Mouse (Mus musculus): ENCODE measurements at regions not wholly inside any gene's neighbourhood (a gene's known extent, or its start where the extent isn't known, plus 50 kb on each side); places are given as distances from the start of the nearest gene placed in this dataset.

GRCm38 (mm10) chr8:42442786-42443185, 698.5 kb downstream of the Triml1 start:
- H3K4me1 ChIP-seq (ENCODE audit: control insufficient read depth, insufficient read depth, low read length), result no peaks in the 10 kb centered on the region
- no peak overlapping the region for H3K27ac ChIP-seq (ENCODE audit: insufficient read depth, low read depth, low read length)
- TF ChIP-seq CTCF (IDR thresholded peaks at IDR 0.05; ENCODE audit: insufficient read depth, low read depth, low read length), result no peak
- TF ChIP-seq POLR2A (IDR thresholded peaks at IDR 0.05; ENCODE audit: insufficient read depth, low read depth, low read length), result no peak
- H3K4me3 ChIP-seq (ENCODE audit: insufficient read depth, low read depth, low read length), result no peak overlapping the region

GRCm38 (mm10) chr8:42402632-42403031, 738.7 kb downstream of the Triml1 start:
- WGBS, result 60% methylated on average over 2 of the region's 2 CpGs
- no peaks in the 10 kb centered on the region for H3K4me1 ChIP-seq (ENCODE audit: control insufficient read depth, insufficient read depth, low read length)

GRCm38 (mm10) chr8:42396886-42397285, 744.4 kb downstream of the Triml1 start:
- Histone ChIP-seq H3K27ac (ENCODE audit: insufficient read depth, low read depth, low read length) (no peak overlapping the region), H3K4me1 (ENCODE audit: control insufficient read depth, insufficient read depth, low read length) (no peaks in the 10 kb centered on the region), H3K4me3 (ENCODE audit: insufficient read depth, low read depth, low read length) (no peak overlapping the region)
- WGBS, result 90% methylated on average over 3 of the region's 3 CpGs
- TF ChIP-seq POLR2A (IDR thresholded peaks at IDR 0.05; ENCODE audit: insufficient read depth, low read depth, low read length) (no peak), CTCF (IDR thresholded peaks at IDR 0.05; ENCODE audit: insufficient read depth, low read depth, low read length) (no peak)

More at GRCm38 (mm10) chr8:42402632-42403031, 738.7 kb downstream of the Triml1 start:
- TF ChIP-seq CTCF (IDR thresholded peaks at IDR 0.05; ENCODE audit: insufficient read depth, low read depth, low read length), result no peak
- Histone ChIP-seq H3K27ac (ENCODE audit: insufficient read depth, low read depth, low read length) (no peak overlapping the region), H3K4me3 (ENCODE audit: insufficient read depth, low read depth, low read length) (no peak overlapping the region)

DNA sequence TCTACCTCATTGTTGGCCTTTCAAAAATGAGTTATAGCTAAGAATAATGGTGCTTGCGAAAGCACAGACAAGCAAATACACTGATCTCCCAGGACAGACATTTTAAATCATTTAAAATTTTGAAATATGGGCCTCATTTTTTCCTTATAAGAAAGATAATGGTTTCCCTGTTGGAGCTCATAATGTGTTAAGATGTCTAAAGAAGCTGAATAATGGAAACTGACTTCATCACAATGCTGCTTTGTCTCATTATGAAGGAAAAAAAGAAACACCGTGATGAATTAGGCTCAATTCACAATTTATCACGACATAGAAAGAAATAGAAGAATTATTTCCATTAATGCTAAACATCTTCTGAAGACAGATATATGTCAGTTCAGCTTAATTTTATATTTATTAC, 752.5 kb downstream of the Triml1 start:
- Histone ChIP-seq H3K27ac (ENCODE audit: insufficient read depth, low read depth, low read length) (no peak overlapping the region), H3K4me3 (ENCODE audit: insufficient read depth, low read depth, low read length) (no peak overlapping the region), H3K4me1 (ENCODE audit: control insufficient read depth, insufficient read depth, low read length) (no peaks in the 10 kb centered on the region)
- TF ChIP-seq POLR2A (IDR thresholded peaks at IDR 0.05; ENCODE audit: insufficient read depth, low read depth, low read length) (no peak), CTCF (IDR thresholded peaks at IDR 0.05; ENCODE audit: insufficient read depth, low read depth, low read length) (no peak)
- 78% methylated on average over 3 of the region's 3 CpGs for WGBS

DNA sequence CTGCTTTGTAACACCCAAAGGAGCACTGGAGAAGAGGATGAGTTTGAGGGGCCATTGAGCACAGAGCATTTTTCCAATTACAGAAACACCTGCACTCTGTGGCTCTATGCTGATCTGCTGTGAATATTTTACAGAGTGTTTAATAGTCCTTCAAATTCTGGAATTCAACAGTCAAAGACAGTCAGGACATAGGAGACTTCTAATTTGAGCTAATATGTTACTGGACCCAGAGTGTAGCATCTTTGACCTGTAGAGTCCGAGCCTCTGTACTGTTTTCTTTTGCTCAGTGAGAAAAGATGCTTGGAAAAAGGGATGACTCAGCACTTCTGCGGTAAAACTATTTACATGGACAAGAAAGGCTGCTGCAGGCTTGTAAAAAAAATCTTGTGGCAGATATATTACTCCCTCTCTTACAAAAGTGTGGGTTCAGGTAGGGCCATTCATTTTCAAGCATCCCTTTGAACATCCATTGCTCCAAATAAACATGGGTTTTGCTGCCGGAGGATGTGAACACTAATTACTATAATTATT, 793.1 kb downstream of the Triml1 start:
- H3K27ac ChIP-seq (ENCODE audit: insufficient read depth, low read depth, low read length), result no peak overlapping the region
- no peak overlapping the region for H3K4me3 ChIP-seq (ENCODE audit: insufficient read depth, low read depth, low read length)
- H3K4me1 ChIP-seq (ENCODE audit: control insufficient read depth, insufficient read depth, low read length), result no peaks in the 10 kb centered on the region
- 25% methylated on average over 3 of the region's 3 CpGs for WGBS
- TF ChIP-seq CTCF (IDR thresholded peaks at IDR 0.05; ENCODE audit: insufficient read depth, low read depth, low read length) (no peak), POLR2A (IDR thresholded peaks at IDR 0.05; ENCODE audit: insufficient read depth, low read depth, low read length) (no peak)

DNA sequence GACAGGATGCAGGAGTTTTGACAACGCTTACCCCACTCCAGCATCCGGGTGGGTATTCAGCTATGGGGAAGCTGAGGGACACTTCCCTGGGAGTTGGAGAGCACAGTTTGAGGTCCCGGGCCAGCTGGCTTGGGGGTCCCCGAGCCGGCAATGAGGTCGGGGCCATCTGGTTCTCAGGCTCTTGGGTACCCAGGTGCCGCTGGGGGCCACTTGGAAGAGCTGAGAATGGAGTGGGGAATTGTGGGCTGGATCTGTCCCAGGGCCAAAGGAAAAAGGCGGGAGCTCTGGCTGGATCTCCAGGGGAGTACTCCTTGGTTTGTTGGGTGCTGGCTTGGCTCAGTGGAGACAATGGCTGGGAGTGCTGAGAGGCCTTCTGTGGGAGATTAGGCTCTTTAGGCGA, 806.6 kb downstream of the Triml1 start:
- Histone ChIP-seq H3K27ac (ENCODE audit: insufficient read depth, low read depth, low read length) (no peak overlapping the region), H3K4me3 (ENCODE audit: insufficient read depth, low read depth, low read length) (no peak overlapping the region), H3K4me1 (ENCODE audit: control insufficient read depth, insufficient read depth, low read length) (no peaks in the 10 kb centered on the region)
- 94% methylated on average over 9 of the region's 9 CpGs for WGBS
- TF ChIP-seq CTCF (IDR thresholded peaks at IDR 0.05; ENCODE audit: insufficient read depth, low read depth, low read length) (no peak), POLR2A (IDR thresholded peaks at IDR 0.05; ENCODE audit: insufficient read depth, low read depth, low read length) (no peak)

DNA sequence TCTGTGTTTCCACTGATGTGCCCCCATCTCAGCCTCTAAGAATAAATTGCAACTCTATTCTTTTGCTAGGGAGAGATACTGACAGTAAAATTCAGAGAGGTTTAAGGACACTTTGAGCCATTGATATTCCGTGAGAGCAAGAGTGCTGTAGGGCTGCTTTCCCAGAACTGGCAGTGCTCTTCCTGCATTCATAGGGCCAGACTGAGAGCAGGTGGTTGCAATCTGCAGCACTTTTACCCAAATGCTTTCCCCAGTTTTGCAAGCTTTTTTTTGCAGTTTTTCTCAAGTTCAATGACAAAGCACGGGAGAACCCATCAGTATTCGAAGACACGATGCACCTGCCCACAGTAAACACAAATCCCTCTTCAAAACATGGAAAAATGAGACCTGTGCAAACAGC, 816.6 kb downstream of the Triml1 start:
- WGBS, result 58% methylated on average over 4 of the region's 4 CpGs
- TF ChIP-seq POLR2A (IDR thresholded peaks at IDR 0.05; ENCODE audit: insufficient read depth, low read depth, low read length) (no peak), CTCF (IDR thresholded peaks at IDR 0.05; ENCODE audit: insufficient read depth, low read depth, low read length) (no peak)
- no peak overlapping the region for H3K4me3 ChIP-seq (ENCODE audit: insufficient read depth, low read depth, low read length)
- H3K27ac ChIP-seq (ENCODE audit: insufficient read depth, low read depth, low read length), result no peak overlapping the region
- H3K4me1 ChIP-seq (ENCODE audit: control insufficient read depth, insufficient read depth, low read length), result no peaks in the 10 kb centered on the region

DNA sequence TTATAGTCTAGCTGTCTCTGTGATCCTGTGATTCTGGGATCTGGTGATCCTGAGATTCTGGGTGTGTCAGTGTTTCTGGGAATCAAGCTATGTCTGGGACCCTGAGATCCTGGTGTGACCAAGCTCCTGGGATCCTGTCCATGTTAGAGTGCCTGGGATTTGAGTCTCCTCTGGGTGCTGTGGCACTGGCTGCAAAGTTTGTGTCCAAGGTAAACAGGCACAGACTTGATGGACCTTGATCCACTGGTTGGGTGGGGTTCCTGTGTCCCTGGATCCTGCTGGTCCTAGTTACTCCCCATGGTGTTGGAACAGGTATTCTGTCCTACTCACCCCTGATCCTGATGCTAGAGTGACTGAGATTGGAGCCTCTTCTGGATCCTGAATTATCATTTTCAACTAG, 818.4 kb downstream of the Triml1 start:
- Histone ChIP-seq H3K4me1 (ENCODE audit: control insufficient read depth, insufficient read depth, low read length) (no peaks in the 10 kb centered on the region), H3K4me3 (ENCODE audit: insufficient read depth, low read depth, low read length) (no peak overlapping the region), H3K27ac (ENCODE audit: insufficient read depth, low read depth, low read length) (no peak overlapping the region)
- TF ChIP-seq POLR2A (IDR thresholded peaks at IDR 0.05; ENCODE audit: insufficient read depth, low read depth, low read length) (no peak), CTCF (IDR thresholded peaks at IDR 0.05; ENCODE audit: insufficient read depth, low read depth, low read length) (no peak)

GRCm38 (mm10) chr8:42311060-42311459, 830.2 kb downstream of the Triml1 start:
- TF ChIP-seq CTCF (IDR thresholded peaks at IDR 0.05; ENCODE audit: insufficient read depth, low read depth, low read length) (no peak), POLR2A (IDR thresholded peaks at IDR 0.05; ENCODE audit: insufficient read depth, low read depth, low read length) (no peak)
- Histone ChIP-seq H3K27ac (ENCODE audit: insufficient read depth, low read depth, low read length) (no peak overlapping the region), H3K4me1 (ENCODE audit: control insufficient read depth, insufficient read depth, low read length) (no peaks in the 10 kb centered on the region), H3K4me3 (ENCODE audit: insufficient read depth, low read depth, low read length) (no peak overlapping the region)
- WGBS, result 94% methylated on average over 1 of the region's 1 CpGs

- Histone ChIP-seq H3K4me1 (ENCODE audit: control insufficient read depth, insufficient read depth, low read length) (no peaks in the 10 kb centered on the region), H3K4me3 (ENCODE audit: insufficient read depth, low read depth, low read length) (no peak overlapping the region), H3K27ac (ENCODE audit: insufficient read depth, low read depth, low read length) (no peak overlapping the region)
- no peak for TF ChIP-seq POLR2A (IDR thresholded peaks at IDR 0.05; ENCODE audit: insufficient read depth, low read depth, low read length)
- TF ChIP-seq CTCF (IDR thresholded peaks at IDR 0.05; ENCODE audit: insufficient read depth, low read depth, low read length), result no peak
Measured at GRCm38 (mm10) chr8:42291392-42291791, 849.9 kb downstream of the Triml1 start.

Measured in olfactory bulb, adult 2 months (tissue).